13 mouse cellular contexts compared by ENCODE assay signal in the genomic region with DNA sequence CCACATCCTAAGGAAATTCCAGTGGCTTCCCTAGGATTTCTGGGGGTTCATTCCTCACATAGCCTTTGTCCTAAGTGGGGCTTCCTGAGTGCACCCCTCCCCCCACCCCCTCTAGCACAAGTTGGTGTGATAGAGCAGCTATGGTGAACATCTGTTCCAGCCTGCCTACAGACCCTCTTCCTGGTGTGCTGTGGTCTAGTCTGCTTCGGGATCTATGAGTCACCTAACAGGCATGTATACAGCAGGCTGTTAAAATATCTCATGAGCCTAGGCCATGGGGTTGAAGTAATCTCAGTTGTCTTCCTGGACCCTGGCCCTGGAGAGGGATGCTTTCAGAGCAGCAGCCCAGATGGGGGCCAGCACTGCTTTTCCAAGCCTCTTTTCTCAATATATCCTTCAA. TPM values are rescaled to one million over a fixed set of nuclear protein-coding genes. Genes with fewer than 3 reads are reported as not detected.
"Had no signal": no experiment of that assay in that cellular context is flagged by ENCODE, and none has a peak within 500 bp of the region (broad histone marks: within the 10 kb centered on the region; RNA-seq: fewer than 3 reads in every experiment).

No protein-coding gene starts in this region.

- H3K27me3 ChIP-seq: midbrain, embryonic 13.5 days; neural tube, embryonic 12.5 days had no signal

- H3K27ac ChIP-seq: liver, embryonic 14.5 days; midbrain, embryonic 13.5 days; neural tube, embryonic 12.5 days; stomach, postnatal 0 days had no signal

- H3K4me1 ChIP-seq: midbrain, embryonic 13.5 days; neural tube, embryonic 12.5 days had no signal

- H3K9ac ChIP-seq: liver, embryonic 14.5 days; midbrain, embryonic 13.5 days; neural tube, embryonic 12.5 days had no signal

- H3K4me3 ChIP-seq: midbrain, embryonic 13.5 days; neural tube, embryonic 12.5 days had no signal

- DNase-seq: kidney, adult 8-10 months; kidney, postnatal 25 days; layer of hippocampus, adult 9-11 months; layer of hippocampus, postnatal 36 days; lung, adult 18-20 months; thymus, postnatal 14 days had no signal

- ATAC-seq: midbrain, embryonic 13.5 days had no signal

- H3K36me3 ChIP-seq: midbrain, embryonic 13.5 days; neural tube, embryonic 12.5 days had no signal

- H3K4me2 ChIP-seq: midbrain, embryonic 13.5 days; neural tube, embryonic 12.5 days had no signal

- H3K9me3 ChIP-seq: midbrain, embryonic 13.5 days; neural tube, embryonic 12.5 days had no signal

RNA-seq across cellular contexts. Expression of a gene that starts 19.7 kb away (rescaled TPM):
- total RNA-seq: liver, adult 2 months; megakaryocyte-erythroid progenitor cell, adult 5-6 weeks; neutrophil, adult 5-6 weeks had no signal
- polyA plus RNA-seq: liver, adult 2 months; midbrain, embryonic 13.5 days had no signal
